Mouse (Mus musculus) E14TG2a.4 (cell line): ENCODE results near the gene Tmem132d.
"Not testable (repeated sequence)": the region's sequence is repeated elsewhere in the genome, so short reads cannot be mapped to it uniquely, and the experiment has no call there.

Experiments used
- H3K27me3 ChIP-seq: 2 replicates; pipeline ENCODE4 v1.6.1; 2014; ENCODE audit warnings: low read length, control low read depth; ENCODE audit not compliant: insufficient read depth
- H3K36me3 ChIP-seq: 2 replicates; pipeline ENCODE4 v1.6.1; 2014; ENCODE audit warnings: low read length, control low read depth; ENCODE audit not compliant: insufficient read depth
- H3K4me1 ChIP-seq: replicated peaks from 2 replicates; pipeline ENCODE4 v1.6.1; 2014; ENCODE audit warnings: low read depth, low read length, control low read depth
- H3K4me3 ChIP-seq: replicated peaks from 2 replicates; pipeline ENCODE4 v1.5.1; 2014; ENCODE audit warnings: mild to moderate bottlenecking, low read length
- H3K9me3 ChIP-seq: 2 replicates; pipeline ENCODE4 v1.6.1; 2014; ENCODE audit warnings: low read length, control low read depth
- CTCF ChIP-seq: conservative IDR thresholded peaks from 2 replicates; pipeline ENCODE4 v1.5.1; 2014; ENCODE audit warnings: low read length
- NANOG ChIP-seq: IDR thresholded peaks from 2 replicates; pipeline ENCODE4 v1.6.1; 2014; ENCODE audit warnings: borderline replicate concordance, low read length, mixed read lengths
- POU5F1 ChIP-seq: IDR thresholded peaks from 2 replicates; pipeline ENCODE4 v1.6.1; 2014; ENCODE audit warnings: low read length, borderline replicate concordance

Gene Tmem132d

DNA sequence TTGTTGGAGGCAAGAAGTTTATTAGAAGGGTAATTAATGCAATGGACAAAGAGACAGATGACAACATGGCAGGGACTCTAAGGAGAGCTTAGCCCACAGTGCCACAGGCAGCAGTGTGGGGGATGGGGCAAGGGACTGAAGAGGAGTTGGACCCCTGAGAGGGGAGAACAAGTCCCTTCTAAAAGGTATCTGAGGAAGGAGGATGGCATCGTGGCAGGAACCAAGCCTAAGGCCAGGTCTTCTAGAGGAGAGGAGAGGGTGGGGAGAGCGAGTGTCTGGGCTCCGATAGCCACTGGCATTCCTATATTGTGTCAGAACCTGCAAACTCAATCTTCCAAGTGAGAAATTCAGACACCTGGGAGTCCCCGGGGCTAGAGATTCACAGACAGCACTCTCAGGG lies 674.3 kb downstream of the Tmem132d start:
- H3K36me3 ChIP-seq = no peaks in the 10 kb centered on the region
- no peak for TF ChIP-seq NANOG
- H3K4me1 ChIP-seq = 0 out of 2 replicates have a peak, but pooled peaks cover under 1% of the 10 kb centered on the region
- H3K4me3 ChIP-seq = no peak overlapping the region
- peaks cover 38% of the 10 kb centered on the region for H3K9me3 ChIP-seq
- no peaks in the 10 kb centered on the region for H3K27me3 ChIP-seq

DNA sequence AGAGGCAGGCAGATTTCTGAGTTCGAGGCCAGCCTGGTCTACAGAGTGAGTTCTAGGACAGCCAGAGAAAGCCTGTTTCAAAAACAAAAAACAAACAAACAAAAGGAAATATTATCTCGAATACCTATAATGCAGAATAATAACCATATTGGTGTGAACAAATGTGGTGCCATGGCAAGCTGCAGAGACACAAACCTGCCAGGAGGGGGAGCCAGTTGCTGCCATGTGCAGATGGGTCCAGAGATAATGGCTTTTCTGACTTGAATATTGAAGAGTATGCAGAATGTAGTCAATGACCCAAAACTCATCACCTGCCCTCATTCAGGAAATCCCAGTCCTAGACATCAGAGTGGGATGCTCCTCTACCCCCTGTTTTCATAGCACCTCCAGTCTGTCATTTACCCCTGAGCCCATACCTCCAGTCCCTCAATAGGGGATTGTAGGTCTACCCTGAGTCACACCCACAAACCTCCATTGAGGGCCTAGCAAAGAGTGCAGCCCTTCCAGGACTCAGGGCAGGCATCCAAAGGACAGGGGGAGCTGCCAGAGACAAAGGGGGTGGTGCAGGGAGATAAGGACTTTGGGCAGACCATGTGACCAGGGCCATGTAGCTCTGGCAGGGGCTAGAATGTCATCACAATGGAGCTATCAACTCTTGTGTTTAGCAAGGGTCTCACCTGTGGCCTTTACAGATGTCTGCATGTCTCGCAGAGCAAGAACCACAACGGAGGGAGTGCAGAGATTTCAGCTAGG lies 676.0 kb downstream of the Tmem132d start:
- Histone ChIP-seq H3K4me1 (no peaks in the 10 kb centered on the region), H3K4me3 (no peak overlapping the region), H3K36me3 (no peaks in the 10 kb centered on the region), H3K27me3 (no peaks in the 10 kb centered on the region), H3K9me3 (peaks cover 32% of the 10 kb centered on the region)
- TF ChIP-seq POU5F1 (no peak), CTCF (peak; percentile 86), NANOG (no peak)

DNA sequence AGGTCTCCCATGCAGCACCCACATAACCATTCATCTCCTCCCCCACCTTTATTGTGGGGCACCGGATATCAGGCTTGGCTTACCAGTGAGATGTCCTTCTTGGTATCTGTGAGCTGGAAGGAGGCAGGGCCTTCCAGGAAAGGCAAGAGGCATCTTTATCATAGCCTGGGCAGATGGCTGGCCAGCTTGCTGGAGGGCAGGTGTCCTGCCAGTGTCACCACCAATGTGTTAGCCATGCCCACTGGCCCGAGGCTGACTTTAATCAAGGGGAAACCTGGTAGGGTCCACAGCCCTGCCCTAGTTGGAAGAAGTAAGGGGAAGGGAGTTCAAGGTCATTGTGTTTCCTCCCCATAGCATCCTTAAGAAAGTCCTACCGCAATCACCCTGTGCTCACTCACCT lies 676.9 kb downstream of the Tmem132d start:
- Histone ChIP-seq H3K27me3 (no peaks in the 10 kb centered on the region), H3K4me1 (no peaks in the 10 kb centered on the region), H3K36me3 (no peaks in the 10 kb centered on the region), H3K9me3 (peaks cover 32% of the 10 kb centered on the region), H3K4me3 (no peak overlapping the region)
- TF ChIP-seq NANOG (no peak), POU5F1 (no peak), CTCF (no peak)

DNA sequence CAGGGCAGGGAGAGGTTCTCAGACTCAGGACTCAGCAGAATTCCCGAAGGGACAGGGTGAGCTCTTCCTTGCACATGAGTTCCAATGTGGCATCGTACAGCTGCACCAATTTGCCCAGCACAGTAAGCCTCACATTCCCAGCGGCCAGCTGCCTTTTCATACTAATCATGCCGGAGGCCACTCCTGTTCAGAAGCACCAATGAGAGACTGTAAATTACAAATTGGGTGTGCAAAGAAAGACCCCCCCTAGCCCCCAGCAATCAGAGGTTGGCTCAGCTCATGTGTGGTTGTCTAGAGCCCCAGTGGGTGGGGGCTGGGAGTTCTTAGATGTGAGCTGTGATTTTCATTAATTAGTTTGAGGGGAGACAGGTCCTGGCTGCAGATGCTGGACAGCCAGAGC lies 677.3 kb downstream of the Tmem132d start:
- no peak for TF ChIP-seq NANOG
- no peak for TF ChIP-seq POU5F1
- no peak for TF ChIP-seq CTCF
- H3K4me3 ChIP-seq = no peak overlapping the region
- H3K36me3 ChIP-seq = no peaks in the 10 kb centered on the region
- H3K27me3 ChIP-seq = no peaks in the 10 kb centered on the region
- H3K4me1 ChIP-seq = no peaks in the 10 kb centered on the region
- H3K9me3 ChIP-seq = peaks cover 32% of the 10 kb centered on the region

DNA sequence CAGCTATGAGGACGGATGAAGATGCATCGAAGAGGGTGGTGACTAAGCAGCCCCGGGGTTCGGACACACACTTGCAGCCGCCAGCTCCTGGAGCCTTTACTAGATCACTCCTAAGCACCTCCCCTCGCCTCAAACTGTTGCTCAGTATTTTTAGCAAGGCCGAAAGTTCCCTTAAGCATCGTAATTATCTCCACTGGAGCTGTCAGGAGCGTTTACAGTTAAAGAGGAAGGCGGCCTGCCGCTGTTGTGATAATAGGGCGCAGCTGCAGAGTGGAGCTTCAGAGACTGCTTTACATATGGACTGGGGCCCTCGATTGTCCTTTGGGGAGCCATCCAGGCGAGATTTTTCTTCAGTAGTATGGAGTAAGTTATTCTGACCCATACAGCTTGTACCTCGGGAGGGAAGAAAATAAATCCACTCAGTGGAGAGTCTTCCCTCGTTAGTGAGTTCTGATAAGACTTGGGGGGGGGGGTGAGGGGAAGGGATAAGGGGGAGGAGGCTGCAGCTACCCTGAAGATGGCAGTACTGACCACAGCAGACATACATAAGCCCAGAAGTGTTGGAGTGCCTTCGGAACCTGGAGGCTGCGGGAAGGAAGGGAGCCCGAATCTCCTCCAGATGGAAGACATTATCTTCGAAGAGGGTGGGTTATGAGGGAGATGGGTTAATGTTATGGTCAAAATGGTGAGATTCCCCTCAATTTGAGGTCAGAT lies 681.5 kb downstream of the Tmem132d start:
- no peaks in the 10 kb centered on the region for H3K4me1 ChIP-seq

DNA sequence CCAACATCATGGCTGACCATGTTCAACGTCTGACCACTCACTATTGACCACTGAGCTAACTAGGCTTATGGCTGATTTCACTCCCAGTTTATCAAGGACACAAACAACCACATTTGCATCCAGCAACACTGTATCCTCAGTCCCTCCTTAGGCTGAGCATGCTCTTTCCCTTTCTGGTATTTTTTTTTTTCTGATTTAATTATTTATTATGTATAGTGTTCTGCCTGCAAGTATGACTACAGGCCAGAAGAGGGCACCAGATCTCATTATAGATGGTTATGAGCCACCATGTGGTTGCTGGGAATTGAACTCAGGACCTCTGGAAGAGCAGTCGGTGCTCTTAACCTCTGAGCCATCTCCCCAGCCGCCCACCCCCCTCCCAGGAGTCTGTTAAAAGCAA lies 683.3 kb downstream of the Tmem132d start:
- not testable (repeated sequence) for H3K36me3 ChIP-seq, H3K4me1 ChIP-seq, H3K27me3 ChIP-seq, H3K9me3 ChIP-seq, H3K4me3 ChIP-seq
- TF ChIP-seq CTCF = peak; percentile 12; the same call in 1 of the 2 replicates

More for the DNA sequence above, 681.5 kb downstream of the Tmem132d start:
- Histone ChIP-seq H3K27me3 (no peaks in the 10 kb centered on the region), H3K36me3 (no peaks in the 10 kb centered on the region), H3K9me3 (peaks cover 18% of the 10 kb centered on the region), H3K4me3 (no peak overlapping the region)
- TF ChIP-seq NANOG (no peak), CTCF (no peak), POU5F1 (no peak)

DNA sequence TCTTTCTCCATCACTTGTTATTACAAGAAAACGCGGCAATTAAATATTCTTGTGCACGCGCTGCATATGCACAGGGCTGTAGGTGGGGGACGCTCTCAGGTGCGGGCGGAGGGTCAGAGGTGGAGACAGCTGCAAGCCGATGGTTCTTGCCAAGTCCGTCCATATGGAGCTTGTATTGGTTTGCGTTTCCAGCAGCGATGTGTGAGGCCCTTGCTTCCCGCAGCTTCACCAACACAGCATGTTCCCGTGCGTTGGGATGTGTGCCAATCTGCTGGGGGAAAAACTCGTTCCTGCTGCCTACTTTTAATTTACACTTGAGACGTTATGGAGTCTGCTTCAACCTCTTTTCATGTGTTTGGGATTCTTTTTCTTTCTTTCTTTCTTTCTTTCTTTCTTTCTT lies 691.5 kb downstream of the Tmem132d start:
- H3K4me1 ChIP-seq = no peaks in the 10 kb centered on the region
- H3K4me3 ChIP-seq = no peak overlapping the region
- H3K36me3 ChIP-seq = no peaks in the 10 kb centered on the region
- peaks cover 4% of the 10 kb centered on the region for H3K9me3 ChIP-seq
- peaks cover 3% of the 10 kb centered on the region for H3K27me3 ChIP-seq
- TF ChIP-seq POU5F1 (no peak), NANOG (no peak), CTCF (no peak)
